Mouse (Mus musculus) adrenal gland, adult 2 months (tissue): ENCODE results near the gene Acbd7. TPM values are rescaled to one million over a fixed set of nuclear protein-coding genes. Genes with fewer than 3 reads are reported as not detected.

Experiments used
- DNase-seq: peaks from one replicate; pipeline ENCODE4 v3.0.0; 2021
- long read RNA-seq: library from polyadenylated mRNA; stranded (forward); transcript quantifications from one replicate; pipeline ENCODE4 v2.0.0, GENCODE M21; 2021
- polyA plus RNA-seq: library from polyadenylated mRNA; depleted of rRNA; stranded (reverse); fragments of >200 nt; gene quantifications from 2 replicates; pipeline ENCODE4 v1.2.3, GENCODE M21; 2012; rRNA removed
- total RNA-seq, 2 experiments: library from RNA; stranded (reverse); gene quantifications; 2 replicates each; pipeline ENCODE4 v1.2.3; 2021

Gene Acbd7
- not detected for total RNA-seq
- polyA plus RNA-seq: not detected in 2 replicates
- long read RNA-seq: 0 reads

DNA sequence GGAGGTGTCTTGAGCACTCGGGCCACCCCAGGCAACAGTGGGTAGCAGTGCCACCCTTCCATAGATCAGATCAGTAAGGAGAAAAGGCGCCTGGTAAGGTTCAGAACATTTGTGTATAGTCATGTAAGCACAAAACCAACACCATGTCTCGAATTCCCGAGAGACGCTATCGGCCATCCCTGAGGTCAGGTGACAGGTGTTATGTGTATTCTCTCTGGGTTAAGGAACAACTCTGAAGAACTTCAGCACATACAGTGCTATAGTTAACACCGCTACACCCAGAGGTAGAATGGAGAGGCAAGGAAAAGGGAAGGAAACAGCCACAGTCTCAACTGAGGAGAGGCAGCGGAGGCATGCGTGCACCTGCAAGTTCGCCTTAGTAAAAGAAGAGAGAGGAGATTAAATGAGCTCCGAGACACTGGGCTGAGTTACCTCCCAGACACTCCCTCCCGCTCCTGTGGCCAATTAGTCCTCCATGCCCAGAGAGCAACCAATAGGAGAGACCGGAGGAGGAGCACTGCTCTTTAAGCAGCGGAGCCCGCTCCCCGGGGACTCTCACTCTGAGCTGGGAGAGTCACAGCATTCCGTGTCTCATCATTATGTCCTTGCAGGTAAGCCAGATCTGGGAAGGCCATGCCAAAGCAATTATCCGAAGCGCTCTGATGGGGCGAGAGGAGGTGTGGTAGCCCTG lies at the start of gene Acbd7:
Acbd7 (plus strand) TSS at position 558 of the 691 bp plus-strand sequence.
- DNase-seq: peak; percentile 81

DNA sequence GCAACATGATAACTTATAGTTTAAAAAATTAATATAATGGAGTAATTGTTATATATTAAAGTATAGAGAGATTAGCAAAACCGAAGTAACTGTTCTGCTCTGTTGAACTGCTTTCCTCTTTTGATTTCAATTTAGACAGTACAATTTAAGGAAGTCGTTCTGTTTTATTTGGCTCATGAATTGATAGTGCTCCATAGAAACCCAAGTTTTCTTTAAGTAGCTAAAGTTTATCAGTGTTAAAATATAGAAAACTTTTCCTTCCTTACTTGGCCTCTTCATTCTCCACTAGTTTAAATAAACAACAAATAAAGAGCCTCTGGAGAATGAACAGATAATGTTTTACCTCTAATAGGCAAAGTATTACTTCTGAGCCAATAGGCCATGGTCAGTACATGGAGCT lies 49.7 kb upstream of the Acbd7 start:
- DNase-seq: no peak

DNA sequence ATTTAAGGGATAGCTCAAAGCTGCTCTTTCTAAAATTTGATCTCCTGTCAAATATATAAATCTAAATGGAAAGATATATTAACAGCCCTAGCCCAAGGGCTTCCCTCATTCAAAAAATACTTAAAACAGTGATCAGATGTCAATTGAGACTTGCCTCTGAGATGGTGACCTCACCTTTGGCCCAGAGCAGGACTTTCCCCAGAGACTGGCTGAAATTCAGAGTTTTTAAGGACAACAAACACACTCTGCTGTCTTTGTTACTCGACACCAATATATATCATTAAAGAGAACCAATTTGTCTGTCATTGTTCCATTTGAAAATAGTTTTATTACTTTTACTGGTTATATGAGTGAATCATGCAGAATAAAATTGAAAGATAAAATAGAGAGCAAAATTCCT lies 46.4 kb upstream of the Acbd7 start:
- DNase-seq: no peak

DNA sequence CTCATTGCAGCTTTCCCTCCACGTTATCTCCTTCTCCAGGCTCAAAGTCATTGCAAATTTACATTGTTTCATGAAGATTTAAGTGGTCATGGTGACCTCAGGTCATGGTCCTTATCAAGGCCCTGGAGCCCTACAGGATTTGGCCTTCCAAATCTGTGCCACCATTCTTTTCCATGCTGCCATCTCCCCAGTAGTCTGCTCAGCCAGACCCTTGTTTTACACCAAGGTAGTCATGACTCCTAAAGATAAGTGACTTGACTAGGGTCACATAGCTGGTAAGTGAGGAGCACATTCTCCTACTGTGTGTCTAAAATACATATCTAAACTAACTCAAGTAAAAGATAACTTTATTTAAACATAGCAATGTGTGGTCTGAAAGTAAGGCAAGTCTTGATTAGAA lies 43.8 kb upstream of the Acbd7 start:
- DNase-seq: peak; percentile 17

DNA sequence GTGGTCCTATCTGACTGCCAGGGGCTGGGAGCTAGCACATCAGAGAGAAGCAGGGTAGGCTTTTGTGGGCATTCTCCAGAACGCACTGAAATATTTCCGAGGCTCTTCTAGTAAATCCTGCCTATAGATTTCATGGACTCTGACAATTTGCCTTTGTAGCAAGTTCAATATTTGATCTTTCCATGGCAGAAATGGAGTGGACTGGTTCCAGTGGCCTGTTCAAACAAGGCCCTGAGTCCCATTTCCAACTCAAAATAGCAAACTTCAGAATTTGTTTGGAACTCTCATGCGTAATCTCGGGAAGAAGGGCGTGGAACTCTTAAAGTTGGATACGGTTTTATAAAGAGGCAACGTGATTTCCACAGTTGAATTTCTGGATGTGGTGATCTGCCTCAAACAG lies 40.1 kb upstream of the Acbd7 start:
- no peak for DNase-seq

DNA sequence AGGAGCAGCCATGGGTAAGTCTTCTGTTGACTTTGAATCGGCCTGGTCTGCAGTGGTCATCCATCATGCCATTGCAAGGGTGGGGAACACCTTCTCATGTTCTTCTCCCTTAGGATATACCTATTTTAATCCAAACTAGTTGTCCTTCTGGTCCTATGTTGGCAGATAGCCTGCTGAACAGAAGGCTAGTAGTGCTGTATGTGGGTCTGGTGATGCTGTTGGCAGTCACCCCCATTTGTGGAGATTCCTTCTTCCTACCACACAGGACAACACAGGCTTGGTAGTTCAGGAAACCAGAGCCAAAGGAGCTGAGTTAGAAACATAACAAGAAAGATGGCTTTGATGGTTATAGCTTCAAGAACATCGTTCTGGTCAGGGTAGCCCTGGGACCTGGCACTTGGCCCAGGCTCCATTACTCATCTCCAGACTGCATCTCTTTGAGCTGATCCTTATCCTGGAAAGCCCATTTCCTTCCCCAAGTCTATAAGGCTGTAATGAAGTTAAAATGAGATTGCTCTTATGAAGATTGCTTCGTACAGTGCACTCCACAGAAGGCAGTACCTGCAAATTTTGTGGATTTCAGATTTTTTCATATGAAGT lies 30.4 kb upstream of the Acbd7 start:
- DNase-seq: peak; percentile 85

DNA sequence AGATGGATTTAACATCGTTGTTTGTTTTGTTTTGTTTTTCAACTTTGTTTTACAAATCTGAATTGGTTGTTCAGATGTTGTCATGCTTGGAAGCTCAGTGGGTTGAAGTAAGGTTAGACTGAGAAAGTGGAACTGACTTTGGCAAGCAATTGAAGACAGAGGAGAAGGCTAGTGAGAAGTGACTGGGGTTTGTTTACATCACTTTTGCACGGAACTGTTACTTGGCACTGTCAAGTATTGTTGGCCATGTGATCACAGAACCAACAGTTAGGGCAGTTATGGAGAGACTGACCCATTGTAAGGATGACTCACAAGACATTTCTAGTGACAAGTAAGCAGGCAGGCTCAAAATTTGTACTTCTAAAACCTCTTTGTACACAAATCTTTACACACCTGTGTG lies 12.8 kb upstream of the Acbd7 start:
- DNase-seq: no peak

DNA sequence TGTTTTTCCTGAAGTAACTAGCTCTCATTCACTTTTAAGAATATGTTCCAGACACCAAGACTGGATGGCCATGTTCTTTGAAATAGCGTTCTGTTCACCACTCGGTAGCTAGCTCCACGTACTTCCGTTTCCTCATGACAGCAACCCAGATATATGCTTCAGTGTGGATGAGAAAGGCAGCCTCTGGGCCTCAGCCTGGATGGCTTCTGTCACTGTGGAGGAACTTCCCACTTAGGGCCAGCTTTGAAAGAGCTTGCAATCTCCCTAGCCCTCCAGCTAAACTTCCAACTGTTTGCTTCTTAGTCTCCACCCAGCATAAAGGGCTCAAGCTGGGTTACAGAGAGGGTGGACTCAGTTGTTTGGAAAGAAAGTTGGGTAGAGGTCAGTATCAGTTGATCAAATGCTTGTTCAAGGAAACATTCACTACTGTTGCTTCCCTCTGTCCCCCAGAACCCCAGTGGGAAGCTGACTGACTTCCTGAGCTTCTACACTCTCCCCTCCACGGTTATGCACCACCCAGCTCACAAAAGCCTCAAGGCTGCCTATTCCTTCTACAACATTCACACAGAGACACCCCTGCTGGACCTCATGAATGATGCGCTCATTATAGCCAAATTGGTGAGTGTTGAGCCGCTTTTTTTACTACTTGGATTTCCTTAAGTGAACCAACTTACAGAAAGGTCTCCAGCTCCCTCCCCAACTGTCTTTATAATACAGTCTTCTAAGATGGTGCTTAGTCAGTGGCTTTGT lies 11.4 kb upstream of the Acbd7 start:
- DNase-seq: no peak

DNA sequence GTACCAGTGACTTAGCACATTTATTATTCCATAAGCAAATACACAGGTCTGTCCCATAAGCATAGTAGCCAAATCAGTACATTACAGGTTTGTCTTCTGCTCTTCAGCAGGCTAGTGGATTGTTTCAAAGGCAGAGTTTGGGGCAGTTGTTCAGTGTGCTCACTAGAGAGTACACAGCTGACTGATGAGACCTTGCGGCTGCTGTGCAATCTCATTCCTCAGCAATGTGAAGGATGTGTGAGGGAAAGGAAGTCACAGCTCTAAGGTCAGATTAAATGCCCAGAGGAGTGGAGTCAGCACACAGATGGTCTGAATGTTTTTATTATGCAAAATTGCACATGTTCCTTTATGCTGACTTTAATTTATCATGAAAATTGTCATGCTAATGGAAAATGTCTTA lies 9.4 kb upstream of the Acbd7 start:
- peak; percentile 39 for DNase-seq

DNA sequence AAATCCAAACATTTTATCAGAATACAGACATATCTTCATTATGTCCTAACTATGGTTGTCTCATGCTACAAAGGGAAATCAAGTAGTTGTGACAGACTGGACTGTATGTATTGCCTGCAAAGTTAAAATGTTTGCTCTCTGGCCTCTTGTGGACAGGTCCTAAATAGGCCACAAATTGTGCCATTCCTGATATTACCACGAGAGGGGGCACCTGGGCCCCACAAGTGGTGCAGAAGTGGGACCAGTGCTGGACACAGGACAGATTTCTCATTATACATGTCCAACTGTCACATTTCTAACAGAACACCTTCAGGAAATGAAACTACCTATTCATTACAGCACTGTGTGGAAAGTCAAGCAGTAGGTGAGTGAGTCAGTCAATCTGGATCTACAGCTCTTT lies 8.6 kb upstream of the Acbd7 start:
- peak; percentile 72 for DNase-seq

DNA sequence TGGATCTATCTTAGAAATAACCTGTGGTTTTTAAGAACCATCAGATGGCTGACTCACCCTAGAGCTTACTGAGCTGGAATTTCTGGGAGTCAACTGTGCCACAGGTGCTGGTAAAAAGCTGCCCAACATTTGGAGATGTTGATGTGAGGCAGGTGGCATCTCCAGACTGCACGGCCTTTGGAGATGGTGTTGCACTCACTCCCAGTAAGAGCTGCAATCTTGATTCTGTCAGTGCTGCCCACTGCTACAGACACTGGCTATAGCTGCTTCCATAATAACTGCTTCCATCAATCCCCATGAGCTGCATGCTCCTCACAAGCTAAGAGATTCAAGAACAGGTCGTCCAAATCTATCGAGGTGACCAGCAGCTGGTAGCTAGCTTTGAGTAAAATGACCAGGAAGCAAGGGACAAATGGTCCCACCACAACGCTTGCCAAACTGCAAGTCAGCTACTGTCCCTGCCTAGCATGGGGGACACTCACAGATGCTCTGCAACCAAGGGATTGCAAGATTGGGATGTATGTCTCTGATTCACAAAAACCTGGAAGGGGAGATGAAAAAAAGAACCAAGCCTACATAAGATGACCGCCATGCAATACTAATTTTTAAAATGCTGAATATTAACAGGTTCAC lies 4.8 kb upstream of the Acbd7 start:
- no peak for DNase-seq

DNA sequence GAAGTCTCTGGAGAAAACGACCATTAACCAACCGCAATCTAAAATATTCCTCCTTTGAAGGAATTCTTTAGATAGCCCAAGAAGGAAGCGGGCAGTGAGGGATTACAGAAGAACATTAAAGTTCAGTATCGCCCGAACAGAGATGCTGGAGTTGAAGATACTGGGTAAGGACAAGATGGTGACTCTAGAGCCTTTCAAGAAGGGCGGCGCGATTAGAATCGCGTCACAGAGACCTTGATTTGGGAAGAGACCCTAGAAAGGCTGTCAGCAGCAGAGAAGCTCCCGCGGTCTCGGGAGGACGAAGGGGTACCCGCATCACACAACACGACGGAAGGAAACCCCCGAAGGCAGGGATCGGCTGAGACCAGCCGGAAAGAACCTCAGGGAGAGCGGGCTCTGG lies 3.9 kb upstream of the Acbd7 start:
- DNase-seq: no peak

DNA sequence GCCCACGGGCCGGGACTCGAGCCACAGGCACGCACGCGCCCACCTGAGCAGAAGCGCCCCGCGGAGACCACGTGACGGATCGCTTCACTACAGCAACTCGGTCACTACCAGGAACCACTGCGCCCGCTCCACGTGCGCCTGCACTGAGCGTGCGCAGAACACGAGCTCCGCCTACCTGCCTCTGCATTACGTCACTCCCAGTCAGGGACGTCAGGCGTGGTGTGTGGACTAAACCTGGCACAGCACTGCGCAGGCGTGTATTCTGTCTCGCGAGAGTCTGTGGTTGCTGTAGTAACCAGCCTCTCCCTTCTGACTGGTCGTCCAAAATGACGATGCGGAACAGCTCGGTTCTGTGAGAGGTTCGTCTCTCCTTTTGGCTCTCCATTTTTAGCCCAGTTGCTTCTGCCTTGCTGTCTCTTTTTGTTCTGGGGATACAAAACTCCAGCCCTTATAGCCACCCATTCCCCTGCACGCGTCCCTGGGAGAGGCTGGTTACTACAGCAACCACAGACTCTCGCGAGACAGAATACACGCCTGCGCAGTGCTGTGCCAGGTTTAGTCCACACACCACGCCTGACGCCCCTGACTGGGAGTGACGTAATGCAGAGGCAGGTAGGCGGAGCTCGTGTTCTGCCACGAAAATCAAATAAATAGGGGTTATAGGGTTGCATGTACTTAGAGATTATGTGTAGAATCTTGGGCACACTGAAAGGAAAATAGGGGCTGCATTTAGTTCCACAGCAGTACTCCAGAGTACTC lies 3.3 kb upstream of the Acbd7 start, which contains the start of gene Rpp38:
Rpp38 (minus strand) TSS at position 160 of the 759 bp plus-strand sequence.
- peak; percentile 99 for DNase-seq

DNA sequence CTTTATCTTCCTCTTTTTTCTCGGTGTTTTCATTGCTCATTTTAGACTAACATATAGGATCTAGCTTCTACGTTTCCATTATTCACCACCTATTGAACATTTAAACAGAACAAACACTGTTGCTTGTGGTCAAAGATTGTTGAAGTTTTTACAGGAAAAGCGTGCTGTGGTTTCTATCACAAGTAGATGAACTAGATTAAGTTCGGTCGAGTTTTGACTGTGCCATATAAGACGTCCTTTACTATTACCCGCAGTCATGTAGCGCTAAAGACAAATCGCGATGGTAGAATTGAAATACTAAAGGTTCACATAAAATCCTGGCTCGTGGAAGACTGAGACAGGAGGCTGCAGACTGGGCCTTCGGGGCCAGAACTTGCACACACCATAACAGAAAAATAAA lies 2.2 kb upstream of the Acbd7 start:
- no peak for DNase-seq

DNA sequence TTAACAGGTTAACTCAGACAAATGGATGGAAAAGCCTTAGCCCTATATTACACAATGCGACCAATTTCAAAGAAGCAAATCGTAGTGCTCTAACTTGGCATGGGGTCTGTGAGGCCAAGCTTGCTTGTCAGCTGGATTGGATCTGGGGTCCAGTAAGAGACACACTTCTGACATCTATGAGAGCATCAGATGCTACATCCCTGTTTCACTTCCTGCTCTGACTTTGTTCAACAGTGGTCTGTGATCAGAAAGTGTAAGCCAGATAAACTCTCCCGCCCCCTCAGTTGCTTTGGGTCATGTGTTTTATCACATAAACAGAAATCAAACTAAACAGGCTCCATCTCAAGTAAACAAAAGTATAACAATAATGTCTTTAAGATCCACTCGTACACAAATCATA lies 12.5 kb downstream of the Acbd7 start:
- DNase-seq: no peak

DNA sequence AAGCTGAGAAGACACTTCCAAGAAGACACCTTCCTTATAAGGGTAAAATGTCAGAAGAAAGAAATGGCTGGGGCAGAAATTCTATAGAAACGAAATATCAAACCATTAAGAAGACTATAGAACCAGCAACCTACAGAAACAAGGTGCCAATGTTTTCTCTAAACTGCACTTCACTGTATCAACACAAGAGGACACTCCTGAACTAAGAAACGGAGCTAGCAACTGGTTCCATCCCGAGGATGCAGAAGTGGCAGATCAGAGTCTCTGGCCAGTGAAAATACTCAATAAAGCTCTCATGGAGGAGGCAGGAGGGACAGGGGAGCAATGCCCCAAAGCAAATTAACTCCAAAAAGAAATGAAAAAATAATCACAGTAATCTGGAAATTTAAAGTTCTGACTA lies 13.0 kb downstream of the Acbd7 start:
- DNase-seq: no peak

DNA sequence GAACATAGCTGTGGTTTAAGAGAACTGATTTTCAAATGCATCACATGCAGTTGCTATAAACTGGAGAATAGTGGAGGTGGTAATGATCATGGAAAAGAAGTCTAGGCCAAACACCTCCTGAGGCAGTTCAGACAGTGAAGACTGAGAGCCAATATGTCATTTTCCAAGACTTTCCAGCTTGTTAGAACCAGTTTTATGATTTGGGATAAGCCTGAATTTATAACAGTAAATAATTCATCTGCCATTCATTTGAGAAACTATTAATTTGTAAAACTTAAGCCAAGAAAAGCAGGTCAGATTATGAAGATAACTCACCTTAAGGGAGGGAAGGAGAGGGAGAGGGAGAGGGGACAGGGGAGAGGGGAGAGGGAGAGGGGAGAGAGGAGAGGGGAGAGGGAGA lies 17.2 kb downstream of the Acbd7 start:
- DNase-seq: no peak

DNA sequence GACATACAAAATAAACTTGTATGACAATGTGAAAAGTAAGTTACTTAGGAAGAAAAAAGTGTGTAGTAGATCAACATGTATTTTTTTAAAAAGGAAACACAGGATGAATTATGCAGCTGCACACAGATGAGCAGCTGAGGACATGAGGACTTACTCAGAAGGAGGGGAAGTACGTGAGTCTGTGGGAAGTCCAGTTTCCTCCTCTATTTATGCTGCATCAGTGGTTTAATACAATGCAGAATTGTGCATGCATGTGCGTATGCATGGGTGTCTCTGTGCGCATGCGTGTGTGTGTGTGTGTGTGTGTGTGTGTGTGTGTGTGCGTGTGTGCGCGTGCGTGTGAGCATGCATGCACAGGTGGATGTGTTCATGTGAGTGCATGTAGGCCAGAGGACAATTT lies 19.8 kb downstream of the Acbd7 start:
- no peak for DNase-seq

DNA sequence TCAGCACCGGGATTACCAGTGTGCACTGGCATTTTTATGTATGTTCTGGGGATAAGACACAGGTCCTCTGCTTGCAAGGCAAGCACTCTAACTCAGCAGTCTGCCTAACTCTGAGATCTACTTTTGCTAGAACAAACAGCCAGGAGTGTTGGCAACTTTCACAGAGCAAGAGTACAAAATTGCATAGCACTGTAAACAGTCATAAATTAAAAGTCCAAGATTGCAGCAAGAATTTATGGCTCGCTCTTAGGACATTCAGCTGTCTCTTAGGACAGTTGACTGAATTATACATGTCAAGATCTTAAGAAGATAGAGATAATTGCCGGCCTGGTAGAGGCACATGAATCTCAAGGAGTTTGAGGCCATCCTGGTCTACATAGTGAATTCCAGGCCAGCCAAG lies 20.3 kb downstream of the Acbd7 start:
- DNase-seq: no peak

DNA sequence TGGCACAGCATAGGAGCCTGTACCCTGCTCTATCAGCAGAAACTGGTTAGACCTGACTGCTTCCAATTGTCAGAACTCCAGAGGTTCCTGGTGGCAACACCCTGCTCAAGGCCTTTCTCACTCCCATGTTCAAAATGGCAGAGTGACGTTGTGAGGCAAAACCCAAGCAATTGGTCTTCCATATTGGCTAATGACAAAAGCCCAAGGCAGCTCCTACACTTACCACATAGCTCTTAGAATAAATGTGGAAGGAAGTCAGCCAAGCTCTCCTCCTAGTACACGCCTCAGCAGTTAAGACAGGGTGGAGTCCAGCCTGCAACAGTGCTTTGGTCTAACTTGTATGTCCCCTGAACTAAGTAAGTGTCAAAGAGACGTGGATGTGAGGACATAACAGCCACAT lies 21.9 kb downstream of the Acbd7 start:
- no peak for DNase-seq

DNA sequence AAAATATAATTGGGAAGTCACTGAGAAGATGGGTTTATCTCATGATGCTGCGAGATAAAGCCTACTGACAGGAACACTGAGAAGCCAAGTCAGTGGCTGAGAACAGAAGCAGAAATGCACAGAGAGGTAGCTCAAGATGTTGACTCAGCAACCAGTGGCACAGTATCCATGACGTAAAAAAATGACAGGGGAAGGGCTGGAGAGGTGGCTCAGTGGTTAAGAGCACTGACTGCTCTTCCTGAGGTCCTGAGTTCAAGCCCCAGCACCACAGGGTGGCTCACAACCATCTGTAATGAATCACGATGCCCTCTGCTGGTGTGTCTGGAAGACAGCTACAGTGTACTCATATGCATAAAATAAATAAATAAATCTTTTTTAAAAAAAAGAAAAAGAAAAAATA lies 25.1 kb downstream of the Acbd7 start:
- DNase-seq: no peak

DNA sequence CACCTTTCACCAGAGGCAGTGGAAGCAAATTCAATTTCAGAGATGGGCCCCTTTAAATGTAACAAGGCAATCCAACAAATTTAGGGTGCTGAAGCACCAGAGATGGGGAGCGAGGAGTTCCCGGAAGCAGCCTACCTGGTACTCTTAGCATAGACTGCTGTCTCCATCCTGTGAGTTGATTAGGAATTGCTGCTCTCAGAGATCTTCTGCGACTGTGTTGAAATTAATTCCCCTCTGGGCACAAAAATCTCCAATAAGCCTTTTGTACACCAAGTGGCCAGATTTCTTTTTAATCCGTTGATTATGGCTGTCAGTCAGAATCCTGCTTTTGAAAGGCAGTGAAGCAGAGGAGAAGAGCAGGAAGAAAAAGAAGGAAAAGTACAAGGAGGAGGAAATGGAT lies 29.2 kb downstream of the Acbd7 start:
- DNase-seq: no peak
